Mouse (Mus musculus) MEL (cell line): ENCODE data around the gene Iqcf1.

Experiments
- CHD1 ChIP-seq: IDR thresholded peaks from 2 replicates; pipeline ENCODE4 v1.6.1; 2012; ENCODE audit warnings: low read depth, mild to moderate bottlenecking, inconsistent platforms, low read length, improper control_type of control experiment
- CTCF ChIP-seq, 3 experiments: IDR thresholded peaks in 2 of 3; conservative IDR thresholded peaks in 1 of 3; 2 replicates each; pipeline ENCODE4 v1.5.1; 2011 to 2012; ENCODE audit warnings: low read length in 3 of 3, low read depth in 2 of 3, mild to moderate bottlenecking in 2 of 3, improper control_type of control experiment in 1 of 3, inconsistent platforms in 1 of 3, mixed read lengths in 1 of 3, moderate library complexity in 1 of 3; ENCODE audit not compliant: control insufficient read depth in 1 of 3, insufficient read depth in 1 of 3, poor library complexity in 1 of 3, severe bottlenecking in 1 of 3
- EP300 ChIP-seq, 2 experiments: IDR thresholded peaks; 2 replicates each; pipeline ENCODE4 v1.6.1; 2011; ENCODE audit warnings: improper control_type of control experiment in 2 of 2, low read length in 2 of 2, low read depth in 1 of 2, mild to moderate bottlenecking in 1 of 2
- MAZ ChIP-seq: IDR thresholded peaks from 2 replicates; pipeline ENCODE4 v1.6.1; 2012; ENCODE audit warnings: low read depth, mild to moderate bottlenecking, inconsistent platforms, low read length, improper control_type of control experiment
- POLR2A ChIP-seq, 2 experiments: IDR thresholded peaks; 2 replicates each; pipeline ENCODE4 v1.6.1; 2011 to 2012; ENCODE audit warnings: low read length in 2 of 2, mild to moderate bottlenecking in 2 of 2, control low read depth in 1 of 2, improper control_type of control experiment in 1 of 2, low read depth in 1 of 2, moderate library complexity in 1 of 2; ENCODE audit not compliant: control insufficient read depth in 1 of 2, insufficient read depth in 1 of 2, poor library complexity in 1 of 2
- RCOR1 ChIP-seq: IDR thresholded peaks from 2 replicates; pipeline ENCODE4 v1.6.1; 2012; ENCODE audit warnings: low read depth, mild to moderate bottlenecking, inconsistent platforms, low read length, improper control_type of control experiment
- USF1 ChIP-seq: IDR thresholded peaks from 2 replicates; pipeline ENCODE4 v1.6.1; 2014; ENCODE audit warnings: low read depth, mild to moderate bottlenecking, inconsistent platforms, low read length, improper control_type of control experiment, moderate library complexity
- ZC3H11A ChIP-seq: IDR thresholded peaks from 2 replicates; pipeline ENCODE4 v1.6.1; 2012; ENCODE audit warnings: low read depth, mild to moderate bottlenecking, inconsistent platforms, low read length, improper control_type of control experiment

DNA sequence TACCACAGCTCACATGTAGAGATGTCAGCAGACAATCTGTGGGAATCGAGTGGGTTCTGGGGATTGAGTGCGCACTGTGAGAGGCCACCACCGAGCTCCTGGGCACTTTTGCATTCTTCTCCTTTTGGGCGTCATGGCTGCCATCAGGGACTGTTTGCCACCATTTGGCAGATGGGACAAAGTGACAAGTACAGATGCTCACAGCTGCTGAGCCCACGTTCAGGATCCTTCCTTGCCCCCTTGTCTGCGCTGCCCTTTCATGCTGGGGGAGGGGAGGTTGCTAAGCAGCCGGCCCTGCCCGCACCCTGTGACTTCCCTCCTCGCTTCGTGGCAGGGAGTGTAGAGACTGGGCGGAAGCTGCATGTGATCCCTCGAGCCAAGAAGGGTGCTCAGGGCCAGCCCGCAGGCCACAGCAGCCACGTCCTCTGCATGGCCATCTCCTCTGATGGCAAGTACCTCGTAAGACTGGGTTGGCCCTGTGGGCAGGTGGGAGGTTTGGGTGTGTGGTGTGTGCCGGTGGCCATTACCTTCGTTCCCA lies 17.1 kb upstream of the Iqcf1 start:
- TF ChIP-seq CTCF (IDR thresholded peaks at IDR 0.05 in 2 of 3, conservative IDR thresholded peaks at IDR 0.05 in 1 of 3; ENCODE audit: control insufficient read depth in 1 of 3, insufficient read depth in 1 of 3, low read depth in 2 of 3, low read length in 3 of 3, poor library complexity in 1 of 3, severe bottlenecking in 1 of 3) = no peak
- no peak for TF ChIP-seq CHD1
- TF ChIP-seq USF1 = no peak
- no peak for TF ChIP-seq ZC3H11A
- no peak for TF ChIP-seq EP300 (IDR thresholded peaks at IDR 0.05; ENCODE audit: low read depth in 1 of 2, low read length in 2 of 2)
- TF ChIP-seq RCOR1 = no peak
- TF ChIP-seq MAZ = no peak
- TF ChIP-seq POLR2A (IDR thresholded peaks at IDR 0.05; ENCODE audit: control insufficient read depth in 1 of 2, insufficient read depth in 1 of 2, low read depth in 1 of 2, low read length in 2 of 2, poor library complexity in 1 of 2) = no peak
